Mouse (Mus musculus) limb, embryonic 15.5 days (tissue): ENCODE data around the gene Cmas. TPM values are rescaled to one million over a fixed set of nuclear protein-coding genes. Genes with fewer than 3 reads are reported as not detected.

Source experiments
- ATAC-seq: fragments of 200-750 bp; cut with Nextera tagmentation; 2 replicates; pipeline ENCODE4 v1.8.0; 2017; ENCODE audit warnings: low read depth, moderate TSS enrichment; ENCODE audit not compliant: insufficient number of reproducible peaks, low FRiP score, low TSS enrichment
- H3K27ac ChIP-seq: fragments of 300-500 bp; sonication (generic); 2 replicates; pipeline ENCODE4 v1.5.1; 2015; ENCODE audit warnings: moderate library complexity, mild to moderate bottlenecking, inconsistent platforms
- H3K27me3 ChIP-seq: fragments of 300-500 bp; sonication (generic); 2 replicates; pipeline ENCODE4 v1.6.1; 2015; ENCODE audit warnings: inconsistent platforms
- H3K36me3 ChIP-seq: fragments of 300-500 bp; sonication (generic); 2 replicates; pipeline ENCODE4 v1.6.1; 2015; ENCODE audit warnings: inconsistent platforms
- H3K4me1 ChIP-seq: fragments of 300-500 bp; sonication (generic); 2 replicates; pipeline ENCODE4 v1.6.1; 2015; ENCODE audit warnings: inconsistent platforms
- H3K4me2 ChIP-seq: fragments of 300-500 bp; sonication (generic); 2 replicates; pipeline ENCODE4 v1.6.1; 2015; ENCODE audit warnings: mild to moderate bottlenecking, inconsistent platforms
- H3K4me3 ChIP-seq: fragments of 300-500 bp; sonication (generic); 2 replicates; pipeline ENCODE4 v1.5.1; 2015; ENCODE audit warnings: mild to moderate bottlenecking, inconsistent platforms
- H3K9ac ChIP-seq: fragments of 300-500 bp; sonication (generic); 2 replicates; pipeline ENCODE4 v1.6.1; 2015; ENCODE audit warnings: inconsistent platforms
- H3K9me3 ChIP-seq: fragments of 300-500 bp; sonication (generic); 2 replicates; pipeline ENCODE4 v1.6.1; 2016; ENCODE audit warnings: inconsistent platforms
- WGBS: fragments of 180-500 bp; shearing (Covaris S2); methylation state at CpG from one replicate; pipeline ENCODE4 v1.1.7; 2015; 5-methylcytosine and 5-hydroxymethylcytosine counted together
- polyA plus RNA-seq: library from polyadenylated mRNA; unstranded; fragments of >200 nt; fragmentation: Nextera tagmentation; extraction: Ambion mirVana; gene quantifications from 2 replicates; pipeline ENCODE4 v1.2.1, GENCODE M21; 2015

Gene Cmas
- polyA plus RNA-seq, 1 experiment from 2014 or later: 90.3 TPM

DNA sequence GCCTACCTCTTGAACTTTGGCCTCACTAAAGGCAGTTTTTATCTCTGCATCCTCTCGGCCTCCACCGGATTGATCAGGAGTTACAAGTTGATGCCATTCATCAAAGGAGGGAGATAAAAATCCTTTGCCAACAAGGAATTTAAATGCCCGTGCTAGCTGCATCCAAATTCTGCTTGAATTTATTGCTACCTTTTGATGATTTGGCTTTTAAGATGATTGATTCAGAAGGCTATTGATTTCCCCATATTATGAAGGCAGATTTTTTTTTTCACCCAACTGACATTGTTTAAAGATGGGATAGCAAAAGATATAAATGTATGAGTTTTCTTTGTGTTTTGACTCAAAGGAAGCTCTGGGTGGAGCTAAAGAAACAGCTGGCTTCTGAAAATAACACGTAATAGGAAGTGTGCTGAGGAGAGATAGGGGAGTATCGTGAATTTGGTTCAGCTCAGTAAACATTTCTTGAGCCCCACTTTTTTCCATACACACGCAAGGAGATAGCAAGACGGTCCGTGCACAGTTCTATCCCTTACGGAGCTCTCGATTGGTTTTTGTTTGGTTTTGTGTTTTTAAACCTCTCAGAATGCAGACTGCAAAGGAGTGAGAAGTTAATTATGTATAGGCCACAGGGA is 964 bp downstream of the Cmas start:
- no peak for ATAC-seq
- 41% methylated on average over 10 of the region's 10 CpGs for WGBS
- Histone ChIP-seq H3K4me1 (peaks cover 15% of the 10 kb centered on the region), H3K27me3 (peaks cover 17% of the 10 kb centered on the region; the same call in 1 of the 2 replicates), H3K9me3 (no peaks in the 10 kb centered on the region), H3K4me2 (peak overlapping the region; percentile 66), H3K4me3 (peak overlapping the region; percentile 92), H3K36me3 (peaks cover 18% of the 10 kb centered on the region; the same call in 1 of the 2 replicates), H3K27ac (no peak overlapping the region), H3K9ac (peak overlapping the region; percentile 69)

GRCm38 (mm10) chr6:142757976-142758375 is 1.5 kb downstream of the Cmas start:
- peak overlapping the region; percentile 66; the same call in 1 of the 2 replicates for H3K4me2 ChIP-seq
- no peak overlapping the region for H3K9ac ChIP-seq
- H3K4me3 ChIP-seq: peak overlapping the region; percentile 92

DNA sequence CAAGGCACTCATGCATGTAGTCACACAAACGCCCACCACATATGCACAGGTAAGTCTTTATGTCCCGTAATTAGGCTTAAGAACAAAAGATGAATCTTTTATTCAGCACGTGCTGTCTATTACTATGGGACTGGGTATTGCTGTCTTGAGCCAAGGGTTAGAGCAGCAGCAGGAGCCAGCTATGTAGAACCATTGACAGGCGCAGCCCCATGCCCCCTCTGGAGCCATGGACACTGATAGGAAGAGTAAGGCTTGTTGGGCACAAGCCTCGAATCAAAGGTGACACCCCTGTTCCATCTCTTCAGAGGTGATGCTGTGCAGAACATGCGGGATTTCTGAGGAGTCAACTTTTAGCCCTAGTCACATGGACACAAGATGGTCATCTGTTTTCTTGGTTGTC is 2.1 kb downstream of the Cmas start:
- Histone ChIP-seq H3K27me3 (peaks cover 14% of the 10 kb centered on the region; the same call in 1 of the 2 replicates), H3K9ac (no peak overlapping the region), H3K36me3 (peaks cover 18% of the 10 kb centered on the region; the same call in 1 of the 2 replicates), H3K4me2 (no peak overlapping the region), H3K4me3 (no peak overlapping the region), H3K27ac (no peak overlapping the region), H3K4me1 (peaks cover 13% of the 10 kb centered on the region), H3K9me3 (no peaks in the 10 kb centered on the region)
- WGBS: 91% methylated on average over 6 of the region's 6 CpGs
- no peak for ATAC-seq

More at GRCm38 (mm10) chr6:142757976-142758375, 1.5 kb downstream of the Cmas start:
- peaks cover 13% of the 10 kb centered on the region for H3K4me1 ChIP-seq
- peaks cover 17% of the 10 kb centered on the region; the same call in 1 of the 2 replicates for H3K27me3 ChIP-seq
- ATAC-seq: no peak
- no peaks in the 10 kb centered on the region for H3K9me3 ChIP-seq
- peaks cover 18% of the 10 kb centered on the region; the same call in 1 of the 2 replicates for H3K36me3 ChIP-seq
- 92% methylated on average over 6 of the region's 6 CpGs for WGBS
- no peak overlapping the region for H3K27ac ChIP-seq

GRCm38 (mm10) chr6:142759633-142760032 is 3.1 kb downstream of the Cmas start:
- 76% methylated on average over 2 of the region's 2 CpGs for WGBS
- ATAC-seq: no peak
- Histone ChIP-seq H3K9ac (no peak overlapping the region), H3K4me1 (peaks cover 13% of the 10 kb centered on the region), H3K9me3 (no peaks in the 10 kb centered on the region), H3K27ac (no peak overlapping the region), H3K36me3 (peaks cover 26% of the 10 kb centered on the region), H3K4me2 (no peak overlapping the region), H3K4me3 (no peak overlapping the region), H3K27me3 (peaks cover 9% of the 10 kb centered on the region; the same call in 1 of the 2 replicates)

DNA sequence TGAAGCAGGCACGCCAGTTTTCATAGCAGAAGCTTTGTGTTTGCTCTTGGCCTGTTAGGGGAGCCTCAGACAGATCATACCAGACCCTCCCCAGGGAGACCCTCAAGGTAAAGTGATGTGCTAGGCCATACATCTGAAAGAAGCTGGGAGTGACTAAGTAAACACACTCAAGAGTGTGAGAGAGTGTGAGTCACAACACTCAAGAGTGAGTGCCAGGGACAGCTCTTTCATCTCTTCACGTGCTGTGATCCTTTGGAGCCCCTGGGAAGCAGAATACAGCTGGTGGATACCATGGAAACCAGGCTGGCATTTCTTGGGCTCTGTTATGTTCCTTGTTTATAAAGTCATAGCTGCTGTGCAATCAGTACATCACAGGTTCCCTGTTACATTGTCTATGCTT is 8.4 kb downstream of the Cmas start:
- WGBS: 75% methylated on average over 2 of the region's 2 CpGs
- no peak overlapping the region for H3K4me3 ChIP-seq
- no peak for ATAC-seq
- H3K9ac ChIP-seq: no peak overlapping the region
- H3K27me3 ChIP-seq: no peaks in the 10 kb centered on the region
- no peaks in the 10 kb centered on the region for H3K9me3 ChIP-seq
- H3K36me3 ChIP-seq: peaks cover 66% of the 10 kb centered on the region
- no peak overlapping the region for H3K4me2 ChIP-seq
- no peaks in the 10 kb centered on the region for H3K4me1 ChIP-seq
- no peak overlapping the region for H3K27ac ChIP-seq

GRCm38 (mm10) chr6:142767305-142767704 is 10.8 kb downstream of the Cmas start:
- Histone ChIP-seq H3K27me3 (no peaks in the 10 kb centered on the region), H3K4me2 (no peak overlapping the region), H3K36me3 (peaks cover 76% of the 10 kb centered on the region), H3K4me1 (no peaks in the 10 kb centered on the region), H3K9ac (no peak overlapping the region), H3K27ac (no peak overlapping the region), H3K4me3 (no peak overlapping the region), H3K9me3 (no peaks in the 10 kb centered on the region)
- WGBS: 82% methylated on average over 9 of the region's 9 CpGs
- no peak for ATAC-seq

GRCm38 (mm10) chr6:142769896-142770295 is 13.4 kb downstream of the Cmas start:
- no peak for ATAC-seq
- no peaks in the 10 kb centered on the region for H3K27me3 ChIP-seq
- no peaks in the 10 kb centered on the region for H3K4me1 ChIP-seq
- 87% methylated on average over 3 of the region's 3 CpGs for WGBS
- no peak overlapping the region for H3K4me3 ChIP-seq
- H3K9me3 ChIP-seq: no peaks in the 10 kb centered on the region
- H3K36me3 ChIP-seq: peaks cover 92% of the 10 kb centered on the region
- no peak overlapping the region for H3K9ac ChIP-seq
- H3K27ac ChIP-seq: no peak overlapping the region
- H3K4me2 ChIP-seq: no peak overlapping the region

- Histone ChIP-seq H3K9me3 (no peaks in the 10 kb centered on the region), H3K4me3 (no peak overlapping the region), H3K36me3 (peaks cover 92% of the 10 kb centered on the region), H3K27ac (no peak overlapping the region), H3K9ac (no peak overlapping the region), H3K27me3 (no peaks in the 10 kb centered on the region), H3K4me1 (no peaks in the 10 kb centered on the region), H3K4me2 (no peak overlapping the region)
- no peak for ATAC-seq
- 92% methylated on average over 4 of the region's 4 CpGs for WGBS
These were observed 15.2 kb downstream of the Cmas start for GRCm38 (mm10) chr6:142771643-142772042.

DNA sequence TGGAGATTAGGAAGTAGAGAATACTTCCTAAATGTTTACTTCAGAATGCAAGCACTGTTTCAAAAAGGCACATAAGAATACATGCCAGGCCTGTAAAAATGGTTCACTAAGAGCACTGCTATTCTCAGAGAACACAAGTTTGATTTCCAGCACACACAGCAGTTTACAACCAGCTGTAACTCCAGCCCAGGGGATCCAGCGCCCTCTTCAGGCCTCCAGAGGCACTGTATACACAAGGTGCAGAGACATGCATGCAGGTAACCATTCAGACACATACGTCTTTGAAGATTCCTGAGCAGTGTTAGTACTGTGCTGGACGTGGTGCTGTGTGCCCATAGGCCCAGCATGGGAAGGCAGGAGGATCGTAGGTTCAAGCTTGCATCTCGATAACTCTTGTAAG is 17.1 kb downstream of the Cmas start:
- Histone ChIP-seq H3K27ac (no peak overlapping the region), H3K9ac (no peak overlapping the region), H3K9me3 (no peaks in the 10 kb centered on the region), H3K4me3 (no peak overlapping the region), H3K4me1 (no peaks in the 10 kb centered on the region), H3K27me3 (no peaks in the 10 kb centered on the region), H3K4me2 (no peak overlapping the region), H3K36me3 (peaks cover 73% of the 10 kb centered on the region)
- WGBS: 96% methylated on average over 5 of the region's 5 CpGs
- ATAC-seq: no peak

- Histone ChIP-seq H3K27me3 (no peaks in the 10 kb centered on the region), H3K4me3 (no peak overlapping the region), H3K9ac (no peak overlapping the region), H3K4me1 (no peaks in the 10 kb centered on the region), H3K27ac (no peak overlapping the region), H3K36me3 (peaks cover 44% of the 10 kb centered on the region), H3K9me3 (no peaks in the 10 kb centered on the region), H3K4me2 (no peak overlapping the region)
- WGBS: 78% methylated on average over 4 of the region's 4 CpGs
- ATAC-seq: no peak
These were observed 20.4 kb downstream of the Cmas start for GRCm38 (mm10) chr6:142776935-142777334.

- Histone ChIP-seq H3K36me3 (peaks cover 21% of the 10 kb centered on the region), H3K27ac (no peak overlapping the region), H3K4me2 (no peak overlapping the region), H3K9ac (no peak overlapping the region), H3K27me3 (no peaks in the 10 kb centered on the region), H3K4me3 (no peak overlapping the region), H3K9me3 (no peaks in the 10 kb centered on the region), H3K4me1 (no peaks in the 10 kb centered on the region)
- no peak for ATAC-seq
- WGBS: 48% methylated on average over 11 of the region's 11 CpGs
These were observed 22.7 kb downstream of the Cmas start for GRCm38 (mm10) chr6:142779045-142779811.
